Mouse (Mus musculus): ENCODE data around the gene Rab5c. TPM values are rescaled to one million over a fixed set of nuclear protein-coding genes. Genes with fewer than 3 reads are reported as not detected.

Gene Rab5c
- polyA plus RNA-seq, 1 experiment from 2014 or later, result 39.4 TPM

- H3K4me3 ChIP-seq (ENCODE audit: low read depth, low read length), result no peak overlapping the region
- DNase-seq (ENCODE audit: low spot score) (no peak), ATAC-seq (replicated peaks; ENCODE audit: low FRiP score) (no peak)
- no peaks in the 10 kb centered on the region for H3K36me3 ChIP-seq (ENCODE audit: control insufficient read depth, insufficient read depth, low read length)
- no peak overlapping the region for H3K27ac ChIP-seq (ENCODE audit: low read depth, low read length)
- no peaks in the 10 kb centered on the region for H3K4me1 ChIP-seq (replicated peaks; ENCODE audit: control insufficient read depth, insufficient read depth, low read length)
- WGBS, result 89% methylated on average over 6 of the region's 6 CpGs
- H3K4me2 ChIP-seq (ENCODE audit: low read depth, low read length, severe bottlenecking), result no peak overlapping the region
- no peaks in the 10 kb centered on the region for H3K9me3 ChIP-seq (ENCODE audit: control insufficient read depth, low read length)
- H3K27me3 ChIP-seq (ENCODE audit: control insufficient read depth, insufficient read depth, low read length), result no peaks in the 10 kb centered on the region
- H3K9ac ChIP-seq (ENCODE audit: low read length), result no peak overlapping the region
These were observed 7.4 kb downstream of the Rab5c start for GRCm38 (mm10) chr11:100730477-100731205.

GRCm38 (mm10) chr11:100729976-100730375, 8.0 kb downstream of the Rab5c start:
- Histone ChIP-seq H3K4me1 (replicated peaks; ENCODE audit: control insufficient read depth, insufficient read depth, low read length) (no peaks in the 10 kb centered on the region), H3K9me3 (ENCODE audit: control insufficient read depth, low read length) (no peaks in the 10 kb centered on the region), H3K27ac (ENCODE audit: low read depth, low read length) (no peak overlapping the region), H3K9ac (ENCODE audit: low read length) (no peak overlapping the region), H3K4me3 (ENCODE audit: low read depth, low read length) (no peak overlapping the region), H3K27me3 (ENCODE audit: control insufficient read depth, insufficient read depth, low read length) (no peaks in the 10 kb centered on the region), H3K36me3 (ENCODE audit: control insufficient read depth, insufficient read depth, low read length) (no peaks in the 10 kb centered on the region), H3K4me2 (ENCODE audit: low read depth, low read length, severe bottlenecking) (no peak overlapping the region)
- DNase-seq (ENCODE audit: low spot score) (no peak), ATAC-seq (replicated peaks; ENCODE audit: low FRiP score) (no peak)
- WGBS, result 91% methylated on average over 4 of the region's 4 CpGs

GRCm38 (mm10) chr11:100728601-100729000, 9.4 kb downstream of the Rab5c start:
- Histone ChIP-seq H3K27ac (ENCODE audit: low read depth, low read length) (no peak overlapping the region), H3K9me3 (ENCODE audit: control insufficient read depth, low read length) (no peaks in the 10 kb centered on the region), H3K4me1 (replicated peaks; ENCODE audit: control insufficient read depth, insufficient read depth, low read length) (no peaks in the 10 kb centered on the region), H3K4me2 (ENCODE audit: low read depth, low read length, severe bottlenecking) (no peak overlapping the region), H3K9ac (ENCODE audit: low read length) (no peak overlapping the region), H3K36me3 (ENCODE audit: control insufficient read depth, insufficient read depth, low read length) (no peaks in the 10 kb centered on the region), H3K4me3 (ENCODE audit: low read depth, low read length) (no peak overlapping the region), H3K27me3 (ENCODE audit: control insufficient read depth, insufficient read depth, low read length) (no peaks in the 10 kb centered on the region)
- ATAC-seq (replicated peaks; ENCODE audit: low FRiP score) (no peak), DNase-seq (ENCODE audit: low spot score) (no peak)
- 89% methylated on average over 6 of the region's 6 CpGs for WGBS

- no peak overlapping the region for H3K27ac ChIP-seq (ENCODE audit: low read depth, low read length)
- H3K4me3 ChIP-seq (ENCODE audit: low read depth, low read length), result no peak overlapping the region
- WGBS, result 90% methylated on average over 3 of the region's 3 CpGs
- no peak overlapping the region for H3K4me2 ChIP-seq (ENCODE audit: low read depth, low read length, severe bottlenecking)
- no peaks in the 10 kb centered on the region for H3K36me3 ChIP-seq (ENCODE audit: control insufficient read depth, insufficient read depth, low read length)
- H3K9ac ChIP-seq (ENCODE audit: low read length), result no peak overlapping the region
- H3K4me1 ChIP-seq (replicated peaks; ENCODE audit: control insufficient read depth, insufficient read depth, low read length), result no peaks in the 10 kb centered on the region
- no peaks in the 10 kb centered on the region for H3K27me3 ChIP-seq (ENCODE audit: control insufficient read depth, insufficient read depth, low read length)
- ATAC-seq (replicated peaks; ENCODE audit: low FRiP score), result no peak
- H3K9me3 ChIP-seq (ENCODE audit: control insufficient read depth, low read length), result no peaks in the 10 kb centered on the region
- DNase-seq (ENCODE audit: low spot score), result no peak
These were observed 10.8 kb downstream of the Rab5c start for GRCm38 (mm10) chr11:100727201-100727600.

- Histone ChIP-seq H3K27me3 (ENCODE audit: control insufficient read depth, insufficient read depth, low read length) (no peaks in the 10 kb centered on the region), H3K4me2 (ENCODE audit: low read depth, low read length, severe bottlenecking) (no peak overlapping the region), H3K4me3 (ENCODE audit: low read depth, low read length) (no peak overlapping the region), H3K4me1 (replicated peaks; ENCODE audit: control insufficient read depth, insufficient read depth, low read length) (no peaks in the 10 kb centered on the region; the same call in 1 of the 2 replicates), H3K36me3 (ENCODE audit: control insufficient read depth, insufficient read depth, low read length) (no peaks in the 10 kb centered on the region), H3K9ac (ENCODE audit: low read length) (no peak overlapping the region), H3K9me3 (ENCODE audit: control insufficient read depth, low read length) (no peaks in the 10 kb centered on the region), H3K27ac (ENCODE audit: low read depth, low read length) (no peak overlapping the region)
- ATAC-seq (replicated peaks; ENCODE audit: low FRiP score) (no peak), DNase-seq (ENCODE audit: low spot score) (no peak)
- WGBS, result 58% methylated on average over 5 of the region's 5 CpGs
These were observed 13.0 kb downstream of the Rab5c start for GRCm38 (mm10) chr11:100724919-100725512.

GRCm38 (mm10) chr11:100722493-100723028, 15.5 kb downstream of the Rab5c start:
- Histone ChIP-seq H3K9me3 (ENCODE audit: control insufficient read depth, low read length) (no peaks in the 10 kb centered on the region), H3K4me2 (ENCODE audit: low read depth, low read length, severe bottlenecking) (no peak overlapping the region), H3K27me3 (ENCODE audit: control insufficient read depth, insufficient read depth, low read length) (no peaks in the 10 kb centered on the region), H3K4me1 (replicated peaks; ENCODE audit: control insufficient read depth, insufficient read depth, low read length) (no peaks in the 10 kb centered on the region; the same call in 1 of the 2 replicates), H3K27ac (ENCODE audit: low read depth, low read length) (no peak overlapping the region), H3K36me3 (ENCODE audit: control insufficient read depth, insufficient read depth, low read length) (no peaks in the 10 kb centered on the region; the same call in 1 of the 2 replicates), H3K9ac (ENCODE audit: low read length) (no peak overlapping the region), H3K4me3 (ENCODE audit: low read depth, low read length) (no peak overlapping the region)
- DNase-seq (ENCODE audit: low spot score) (no peak), ATAC-seq (replicated peaks; ENCODE audit: low FRiP score) (no peak)
- WGBS, result 60% methylated on average over 2 of the region's 2 CpGs

GRCm38 (mm10) chr11:100721776-100722492, 16.1 kb downstream of the Rab5c start:
- no peak overlapping the region for H3K27ac ChIP-seq (ENCODE audit: low read depth, low read length)
- no peaks in the 10 kb centered on the region for H3K27me3 ChIP-seq (ENCODE audit: control insufficient read depth, insufficient read depth, low read length)
- no peaks in the 10 kb centered on the region for H3K9me3 ChIP-seq (ENCODE audit: control insufficient read depth, low read length)
- DNase-seq (ENCODE audit: low spot score) (no peak), ATAC-seq (replicated peaks; ENCODE audit: low FRiP score) (no peak)
- H3K4me2 ChIP-seq (ENCODE audit: low read depth, low read length, severe bottlenecking), result no peak overlapping the region
- no peaks in the 10 kb centered on the region; the same call in 1 of the 2 replicates for H3K36me3 ChIP-seq (ENCODE audit: control insufficient read depth, insufficient read depth, low read length)
- no peaks in the 10 kb centered on the region; the same call in 1 of the 2 replicates for H3K4me1 ChIP-seq (replicated peaks; ENCODE audit: control insufficient read depth, insufficient read depth, low read length)
- 64% methylated on average over 8 of the region's 8 CpGs for WGBS
- H3K4me3 ChIP-seq (ENCODE audit: low read depth, low read length), result no peak overlapping the region
- H3K9ac ChIP-seq (ENCODE audit: low read length), result no peak overlapping the region

- no peak overlapping the region for H3K9ac ChIP-seq (ENCODE audit: low read length)
- no peak overlapping the region for H3K4me3 ChIP-seq (ENCODE audit: low read depth, low read length)
- no peaks in the 10 kb centered on the region; the same call in 1 of the 2 replicates for H3K36me3 ChIP-seq (ENCODE audit: control insufficient read depth, insufficient read depth, low read length)
- no peaks in the 10 kb centered on the region for H3K27me3 ChIP-seq (ENCODE audit: control insufficient read depth, insufficient read depth, low read length)
- no peak for ATAC-seq (replicated peaks; ENCODE audit: low FRiP score)
- no peak for DNase-seq (ENCODE audit: low spot score)
- no peak overlapping the region for H3K4me2 ChIP-seq (ENCODE audit: low read depth, low read length, severe bottlenecking)
- H3K9me3 ChIP-seq (ENCODE audit: control insufficient read depth, low read length), result no peaks in the 10 kb centered on the region
- no peak overlapping the region for H3K27ac ChIP-seq (ENCODE audit: low read depth, low read length)
- 62% methylated on average over 4 of the region's 4 CpGs for WGBS
- H3K4me1 ChIP-seq (replicated peaks; ENCODE audit: control insufficient read depth, insufficient read depth, low read length), result no peaks in the 10 kb centered on the region; the same call in 1 of the 2 replicates
These were observed 16.8 kb downstream of the Rab5c start for GRCm38 (mm10) chr11:100721254-100721653.

Measured in forebrain, embryonic 11.5 days (tissue).